Mouse (Mus musculus): ENCODE results near the gene Tcf15. TPM values are rescaled to one million over a fixed set of nuclear protein-coding genes. Genes with fewer than 3 reads are reported as not detected.

Gene Tcf15
- total and polyA plus RNA-seq, 2 experiments from 2014 or later = 0.74 to 4.9 TPM

GRCm38 (mm10) chr2:152140941-152141340 lies 2.4 kb upstream of the Tcf15 start:
- ATAC-seq (0 out of 2 replicates have a peak, but pooled peaks have one; percentile 33), DNase-seq (ENCODE audit: low spot score) (peak; percentile 32)
- H3K27ac ChIP-seq = no peak overlapping the region
- peaks cover 19% of the 10 kb centered on the region; the same call in 1 of the 2 replicates for H3K27me3 ChIP-seq (ENCODE audit: insufficient read depth, low read length)
- no peak overlapping the region for H3K4me2 ChIP-seq (ENCODE audit: low read depth, low read length)
- H3K9me3 ChIP-seq (ENCODE audit: low read length) = no peaks in the 10 kb centered on the region
- whole genome bisulfite sequencing = 30% methylated on average over 11 of the region's 11 CpGs
- no peak overlapping the region for H3K9ac ChIP-seq (replicated peaks; ENCODE audit: low read length)
- peaks cover 5% of the 10 kb centered on the region; the same call in 1 of the 2 replicates for H3K4me1 ChIP-seq (ENCODE audit: insufficient read depth, low read length)
- no peak for TF ChIP-seq CTCF (IDR thresholded peaks at IDR 0.05; ENCODE audit: low read depth)
- H3K4me3 ChIP-seq (ENCODE audit: low read length) = no peak overlapping the region
- no peaks in the 10 kb centered on the region for H3K36me3 ChIP-seq (ENCODE audit: insufficient read depth, low read length)

- Histone ChIP-seq H3K27me3 (ENCODE audit: insufficient read depth, low read length) (peaks cover 19% of the 10 kb centered on the region; the same call in 1 of the 2 replicates), H3K9ac (replicated peaks; ENCODE audit: low read length) (no peak overlapping the region), H3K4me3 (ENCODE audit: low read length) (peak overlapping the region; percentile 28; the same call in 1 of the 2 replicates), H3K4me2 (ENCODE audit: low read depth, low read length) (peak overlapping the region; percentile 49), H3K9me3 (ENCODE audit: low read length) (no peaks in the 10 kb centered on the region), H3K4me1 (ENCODE audit: insufficient read depth, low read length) (peaks cover 5% of the 10 kb centered on the region; the same call in 1 of the 2 replicates), H3K36me3 (ENCODE audit: insufficient read depth, low read length) (no peaks in the 10 kb centered on the region), H3K27ac (no peak overlapping the region)
- peak; percentile 19 for DNase-seq (ENCODE audit: low spot score)
- 53% methylated on average over 1 of the region's 1 CpGs for WGBS
- no peak for TF ChIP-seq CTCF (IDR thresholded peaks at IDR 0.05; ENCODE audit: low read depth)
- no peak for ATAC-seq
These were observed 1.9 kb upstream of the Tcf15 start for GRCm38 (mm10) chr2:152141491-152141890.

- Histone ChIP-seq H3K27me3 (ENCODE audit: insufficient read depth, low read length) (peaks cover 19% of the 10 kb centered on the region; the same call in 1 of the 2 replicates), H3K4me2 (ENCODE audit: low read depth, low read length) (peak overlapping the region; percentile 49), H3K27ac (no peak overlapping the region), H3K4me1 (ENCODE audit: insufficient read depth, low read length) (peaks cover 5% of the 10 kb centered on the region; the same call in 1 of the 2 replicates), H3K36me3 (ENCODE audit: insufficient read depth, low read length) (no peaks in the 10 kb centered on the region), H3K9me3 (ENCODE audit: low read length) (no peaks in the 10 kb centered on the region), H3K4me3 (ENCODE audit: low read length) (peak overlapping the region; percentile 28), H3K9ac (replicated peaks; ENCODE audit: low read length) (0 out of 2 replicates have a peak overlapping the region, but pooled peaks have one; percentile 0)
- WGBS = 3% methylated on average over 13 of the region's 13 CpGs
- TF ChIP-seq CTCF (IDR thresholded peaks at IDR 0.05; ENCODE audit: low read depth) = no peak
- DNase-seq (ENCODE audit: low spot score) = peak; percentile 19
- peak; percentile 25; the same call in 1 of the 2 replicates for ATAC-seq
These were observed 1.3 kb upstream of the Tcf15 start for GRCm38 (mm10) chr2:152142046-152142445.

- no peak overlapping the region for H3K4me3 ChIP-seq (ENCODE audit: low read length)
- no peak overlapping the region for H3K27ac ChIP-seq
- H3K9me3 ChIP-seq (ENCODE audit: low read length) = no peaks in the 10 kb centered on the region
- H3K9ac ChIP-seq (replicated peaks; ENCODE audit: low read length) = no peak overlapping the region
- peaks cover 5% of the 10 kb centered on the region; the same call in 1 of the 2 replicates for H3K4me1 ChIP-seq (ENCODE audit: insufficient read depth, low read length)
- ATAC-seq (no peak), DNase-seq (ENCODE audit: low spot score) (no peak)
- H3K36me3 ChIP-seq (ENCODE audit: insufficient read depth, low read length) = no peaks in the 10 kb centered on the region
- peaks cover 19% of the 10 kb centered on the region; the same call in 1 of the 2 replicates for H3K27me3 ChIP-seq (ENCODE audit: insufficient read depth, low read length)
- WGBS = 7% methylated on average over 11 of the region's 11 CpGs
- TF ChIP-seq CTCF (IDR thresholded peaks at IDR 0.05; ENCODE audit: low read depth) = no peak
- H3K4me2 ChIP-seq (ENCODE audit: low read depth, low read length) = peak overlapping the region; percentile 68; the same call in 1 of the 2 replicates
These were observed 790 bp upstream of the Tcf15 start for GRCm38 (mm10) chr2:152142571-152142970.

- Histone ChIP-seq H3K4me2 (ENCODE audit: low read depth, low read length) (peak overlapping the region; percentile 68), H3K27ac (no peak overlapping the region), H3K27me3 (ENCODE audit: insufficient read depth, low read length) (peaks cover 19% of the 10 kb centered on the region; the same call in 1 of the 2 replicates), H3K36me3 (ENCODE audit: insufficient read depth, low read length) (no peaks in the 10 kb centered on the region), H3K4me1 (ENCODE audit: insufficient read depth, low read length) (peaks cover 5% of the 10 kb centered on the region; the same call in 1 of the 2 replicates), H3K4me3 (ENCODE audit: low read length) (peak overlapping the region; percentile 38), H3K9me3 (ENCODE audit: low read length) (no peaks in the 10 kb centered on the region), H3K9ac (replicated peaks; ENCODE audit: low read length) (peak overlapping the region; percentile 33; the same call in 1 of the 2 replicates)
- 27% methylated on average over 9 of the region's 9 CpGs for WGBS
- ATAC-seq (no peak), DNase-seq (ENCODE audit: low spot score) (no peak)
- no peak for TF ChIP-seq CTCF (IDR thresholded peaks at IDR 0.05; ENCODE audit: low read depth)
These were observed 743 bp downstream of the Tcf15 start for GRCm38 (mm10) chr2:152144158-152144450.

- no peak overlapping the region for H3K4me3 ChIP-seq (ENCODE audit: low read length)
- H3K27me3 ChIP-seq (ENCODE audit: insufficient read depth, low read length) = peaks cover 19% of the 10 kb centered on the region; the same call in 1 of the 2 replicates
- H3K4me2 ChIP-seq (ENCODE audit: low read depth, low read length) = peak overlapping the region; percentile 68; the same call in 1 of the 2 replicates
- no peak for ATAC-seq
- 69% methylated on average over 5 of the region's 5 CpGs for WGBS
- H3K4me1 ChIP-seq (ENCODE audit: insufficient read depth, low read length) = peaks cover 5% of the 10 kb centered on the region; the same call in 1 of the 2 replicates
- DNase-seq (ENCODE audit: low spot score) = no peak
- H3K27ac ChIP-seq = no peak overlapping the region
- no peak for TF ChIP-seq CTCF (IDR thresholded peaks at IDR 0.05; ENCODE audit: low read depth)
- no peaks in the 10 kb centered on the region for H3K36me3 ChIP-seq (ENCODE audit: insufficient read depth, low read length)
- H3K9ac ChIP-seq (replicated peaks; ENCODE audit: low read length) = no peak overlapping the region
- no peaks in the 10 kb centered on the region for H3K9me3 ChIP-seq (ENCODE audit: low read length)
These were observed 1.1 kb downstream of the Tcf15 start for GRCm38 (mm10) chr2:152144501-152144900.

GRCm38 (mm10) chr2:152145711-152146110 lies 2.4 kb downstream of the Tcf15 start:
- Histone ChIP-seq H3K27me3 (ENCODE audit: insufficient read depth, low read length) (peaks cover 19% of the 10 kb centered on the region; the same call in 1 of the 2 replicates), H3K9ac (replicated peaks; ENCODE audit: low read length) (no peak overlapping the region), H3K4me1 (ENCODE audit: insufficient read depth, low read length) (peaks cover 8% of the 10 kb centered on the region; the same call in 1 of the 2 replicates), H3K9me3 (ENCODE audit: low read length) (no peaks in the 10 kb centered on the region), H3K4me3 (ENCODE audit: low read length) (no peak overlapping the region), H3K4me2 (ENCODE audit: low read depth, low read length) (no peak overlapping the region), H3K36me3 (ENCODE audit: insufficient read depth, low read length) (no peaks in the 10 kb centered on the region), H3K27ac (no peak overlapping the region)
- no peak for TF ChIP-seq CTCF (IDR thresholded peaks at IDR 0.05; ENCODE audit: low read depth)
- WGBS = 57% methylated on average over 2 of the region's 2 CpGs
- no peak for ATAC-seq
- no peak for DNase-seq (ENCODE audit: low spot score)

Data from hindbrain, postnatal 0 days (tissue).